Mouse (Mus musculus): ENCODE data around the gene Gm20388. TPM values are rescaled to one million over a fixed set of nuclear protein-coding genes. Genes with fewer than 3 reads are reported as not detected.

The Gm20388 gene
- polyA plus RNA-seq, 1 experiment: 28.1 TPM

GRCm38 (mm10) chr8:123199864-123200263, 3289.2 kb downstream of the Gm20388 start:
- Histone ChIP-seq H3K27ac (ENCODE audit: insufficient read depth, low read length) (no peak overlapping the region), H3K4me3 (ENCODE audit: low read depth, low read length) (no peak overlapping the region), H3K36me3 (ENCODE audit: control insufficient read depth, insufficient read depth, low read length, poor library complexity, severe bottlenecking) (0 out of 2 replicates have a peak, but pooled peaks cover 2% of the 10 kb centered on the region), H3K27me3 (ENCODE audit: control insufficient read depth, insufficient read depth, low read length, poor library complexity, severe bottlenecking) (no peaks in the 10 kb centered on the region), H3K4me1 (ENCODE audit: control insufficient read depth, insufficient read depth, low read length) (peaks cover 2% of the 10 kb centered on the region), H3K9ac (ENCODE audit: low read depth, poor library complexity, severe bottlenecking) (no peak overlapping the region), H3K9me3 (replicated peaks; ENCODE audit: control insufficient read depth, insufficient read depth, low read length, poor library complexity, severe bottlenecking) (no peaks in the 10 kb centered on the region)
- TF ChIP-seq CTCF (IDR thresholded peaks at IDR 0.05; ENCODE audit: low read depth, low read length) (no peak), POLR2A (IDR thresholded peaks at IDR 0.05; ENCODE audit: insufficient read depth, low read length) (no peak), EP300 (IDR thresholded peaks at IDR 0.05; ENCODE audit: insufficient read depth, low read depth, low read length) (no peak)

- Histone ChIP-seq H3K9me3 (replicated peaks; ENCODE audit: control insufficient read depth, insufficient read depth, low read length, poor library complexity, severe bottlenecking) (no peaks in the 10 kb centered on the region), H3K4me1 (ENCODE audit: control insufficient read depth, insufficient read depth, low read length) (no peaks in the 10 kb centered on the region), H3K27me3 (ENCODE audit: control insufficient read depth, insufficient read depth, low read length, poor library complexity, severe bottlenecking) (no peaks in the 10 kb centered on the region), H3K27ac (ENCODE audit: insufficient read depth, low read length) (no peak overlapping the region), H3K36me3 (ENCODE audit: control insufficient read depth, insufficient read depth, low read length, poor library complexity, severe bottlenecking) (peaks cover 11% of the 10 kb centered on the region; the same call in 1 of the 2 replicates), H3K9ac (ENCODE audit: low read depth, poor library complexity, severe bottlenecking) (no peak overlapping the region), H3K4me3 (ENCODE audit: low read depth, low read length) (no peak overlapping the region)
- peak; percentile 47 for TF ChIP-seq CTCF (IDR thresholded peaks at IDR 0.05; ENCODE audit: low read depth, low read length)
- TF ChIP-seq EP300 (IDR thresholded peaks at IDR 0.05; ENCODE audit: insufficient read depth, low read depth, low read length): no peak
- no peak for TF ChIP-seq POLR2A (IDR thresholded peaks at IDR 0.05; ENCODE audit: insufficient read depth, low read length)
Measured at GRCm38 (mm10) chr8:123202288-123202687, 3291.6 kb downstream of the Gm20388 start.

- H3K4me3 ChIP-seq (ENCODE audit: low read depth, low read length): no peak overlapping the region
Measured at GRCm38 (mm10) chr8:123203571-123203970, 3292.9 kb downstream of the Gm20388 start.

GRCm38 (mm10) chr8:123211876-123212275, 3301.2 kb downstream of the Gm20388 start:
- H3K27ac ChIP-seq (ENCODE audit: insufficient read depth, low read length): no peak overlapping the region
- peak overlapping the region; percentile 89 for H3K4me3 ChIP-seq (ENCODE audit: low read depth, low read length)
- no peaks in the 10 kb centered on the region for H3K27me3 ChIP-seq (ENCODE audit: control insufficient read depth, insufficient read depth, low read length, poor library complexity, severe bottlenecking)
- H3K36me3 ChIP-seq (ENCODE audit: control insufficient read depth, insufficient read depth, low read length, poor library complexity, severe bottlenecking): peaks cover 4% of the 10 kb centered on the region; the same call in 1 of the 2 replicates
- H3K4me1 ChIP-seq (ENCODE audit: control insufficient read depth, insufficient read depth, low read length): no peaks in the 10 kb centered on the region
- H3K9ac ChIP-seq (ENCODE audit: low read depth, poor library complexity, severe bottlenecking): peak overlapping the region; percentile 99
- H3K9me3 ChIP-seq (replicated peaks; ENCODE audit: control insufficient read depth, insufficient read depth, low read length, poor library complexity, severe bottlenecking): no peaks in the 10 kb centered on the region
- TF ChIP-seq POLR2A (IDR thresholded peaks at IDR 0.05; ENCODE audit: insufficient read depth, low read length) (no peak), EP300 (IDR thresholded peaks at IDR 0.05; ENCODE audit: insufficient read depth, low read depth, low read length) (no peak)

More at GRCm38 (mm10) chr8:123203571-123203970, 3292.9 kb downstream of the Gm20388 start:
- Histone ChIP-seq H3K27ac (ENCODE audit: insufficient read depth, low read length) (no peak overlapping the region), H3K27me3 (ENCODE audit: control insufficient read depth, insufficient read depth, low read length, poor library complexity, severe bottlenecking) (no peaks in the 10 kb centered on the region), H3K9me3 (replicated peaks; ENCODE audit: control insufficient read depth, insufficient read depth, low read length, poor library complexity, severe bottlenecking) (no peaks in the 10 kb centered on the region), H3K4me1 (ENCODE audit: control insufficient read depth, insufficient read depth, low read length) (no peaks in the 10 kb centered on the region), H3K9ac (ENCODE audit: low read depth, poor library complexity, severe bottlenecking) (no peak overlapping the region), H3K36me3 (ENCODE audit: control insufficient read depth, insufficient read depth, low read length, poor library complexity, severe bottlenecking) (peaks cover 11% of the 10 kb centered on the region; the same call in 1 of the 2 replicates)
- TF ChIP-seq EP300 (IDR thresholded peaks at IDR 0.05; ENCODE audit: insufficient read depth, low read depth, low read length) (no peak), CTCF (IDR thresholded peaks at IDR 0.05; ENCODE audit: low read depth, low read length) (no peak), POLR2A (IDR thresholded peaks at IDR 0.05; ENCODE audit: insufficient read depth, low read length) (no peak)

- Histone ChIP-seq H3K27ac (ENCODE audit: insufficient read depth, low read length) (peak within 1 kb of the TSS; percentile 10; the same call in 1 of the 2 replicates), H3K4me3 (ENCODE audit: low read depth, low read length) (peak within 1 kb of the TSS; percentile 89), H3K9me3 (replicated peaks; ENCODE audit: control insufficient read depth, insufficient read depth, low read length, poor library complexity, severe bottlenecking) (no peaks in the 10 kb centered on the region), H3K36me3 (ENCODE audit: control insufficient read depth, insufficient read depth, low read length, poor library complexity, severe bottlenecking) (peaks cover 4% of the 10 kb centered on the region; the same call in 1 of the 2 replicates), H3K4me1 (ENCODE audit: control insufficient read depth, insufficient read depth, low read length) (no peaks in the 10 kb centered on the region), H3K9ac (ENCODE audit: low read depth, poor library complexity, severe bottlenecking) (peak within 1 kb of the TSS; percentile 99), H3K27me3 (ENCODE audit: control insufficient read depth, insufficient read depth, low read length, poor library complexity, severe bottlenecking) (no peaks in the 10 kb centered on the region)
- peak; percentile 27 for TF ChIP-seq POLR2A (IDR thresholded peaks at IDR 0.05; ENCODE audit: insufficient read depth, low read length)
- peak; percentile 59 for TF ChIP-seq CTCF (IDR thresholded peaks at IDR 0.05; ENCODE audit: low read depth, low read length)
- 0 out of 2 replicates have a peak, but pooled peaks have one; percentile 4 for TF ChIP-seq EP300 (IDR thresholded peaks at IDR 0.05; ENCODE audit: insufficient read depth, low read depth, low read length)
Measured at GRCm38 (mm10) chr8:123212321-123213117, 3301.9 kb downstream of the Gm20388 start, which contains the start of the genes Chmp1a and Spata33. Gene Chmp1a, minus strand, starts transcription at chr8:123212763. Gene Spata33, plus strand, starts transcription at chr8:123212832.

All from ES-Bruce4 (cell line).